Mouse (Mus musculus) small intestine, adult 2 months (tissue): ENCODE results near the gene Hoxc12. TPM values are rescaled to one million over a fixed set of nuclear protein-coding genes. Genes with fewer than 3 reads are reported as not detected.

Experiments
- H3K27ac ChIP-seq: fragments of 200-500 bp; 2 replicates; pipeline ENCODE4 v1.5.1; 2012; ENCODE audit warnings: low read depth, low read length, control low read depth, inconsistent platforms; ENCODE audit not compliant: insufficient read depth
- H3K27me3 ChIP-seq: fragments of 200-500 bp; 2 replicates; pipeline ENCODE4 v1.6.1; 2012; ENCODE audit warnings: mild to moderate bottlenecking, moderate library complexity, low read length, inconsistent platforms; ENCODE audit not compliant: control insufficient read depth, insufficient read depth
- H3K36me3 ChIP-seq: fragments of 200-500 bp; 2 replicates; pipeline ENCODE4 v1.6.1; 2012; ENCODE audit warnings: mild to moderate bottlenecking, low read length, control low read depth, inconsistent platforms; ENCODE audit not compliant: control insufficient read depth, insufficient read depth
- H3K4me1 ChIP-seq: fragments of 200-500 bp; 2 replicates; pipeline ENCODE4 v1.6.1; 2012; ENCODE audit warnings: low read length, inconsistent platforms, mixed read lengths; ENCODE audit not compliant: control insufficient read depth, insufficient read depth, insufficient read length
- H3K4me3 ChIP-seq: fragments of 200-500 bp; 2 replicates; pipeline ENCODE4 v1.5.1; 2012; ENCODE audit warnings: low read depth, mild to moderate bottlenecking, control low read depth, inconsistent platforms, low read length, moderate library complexity
- CTCF ChIP-seq: fragments of 200-500 bp; IDR thresholded peaks from 2 replicates; pipeline ENCODE4 v1.5.1; 2012; ENCODE audit warnings: low read depth, mild to moderate bottlenecking, control low read depth, inconsistent platforms, low read length, moderate library complexity, mixed read lengths; ENCODE audit not compliant: insufficient replicate concordance, insufficient read length; ENCODE audit errors: extremely low read depth
- POLR2A ChIP-seq: fragments of 200-500 bp; IDR thresholded peaks from 2 replicates; pipeline ENCODE4 v1.6.1; 2012; ENCODE audit warnings: low read depth, mild to moderate bottlenecking, control low read depth, inconsistent platforms, low read length, moderate library complexity
- WGBS: fragments of 180-500 bp; shearing (Covaris S2); methylation state at CpG from one replicate; pipeline ENCODE4 v1.1.7; 2018; 5-methylcytosine and 5-hydroxymethylcytosine counted together
- polyA plus RNA-seq: library from polyadenylated mRNA; depleted of rRNA; stranded (reverse); fragments of >200 nt; gene quantifications from 2 replicates; pipeline ENCODE4 v1.2.3, GENCODE M21; 2012; rRNA removed

The Hoxc12 gene
- polyA plus RNA-seq, 1 experiment = not detected

- Histone ChIP-seq H3K27me3 (peaks cover 84% of the 10 kb centered on the region), H3K4me1 (peaks cover 6% of the 10 kb centered on the region), H3K27ac (no peak overlapping the region), H3K4me3 (no peak overlapping the region), H3K36me3 (no peaks in the 10 kb centered on the region)
- WGBS = 12% methylated on average over 10 of the region's 10 CpGs
- no peak for TF ChIP-seq CTCF
- TF ChIP-seq POLR2A = no peak
These were observed 48.0 kb downstream of the Hoxc12 start for GRCm38 (mm10) chr15:102984521-102984920.

- Histone ChIP-seq H3K4me1 (peaks cover 6% of the 10 kb centered on the region), H3K4me3 (no peak overlapping the region), H3K36me3 (no peaks in the 10 kb centered on the region), H3K27ac (no peak overlapping the region), H3K27me3 (peaks cover 84% of the 10 kb centered on the region)
- TF ChIP-seq CTCF = no peak
- no peak for TF ChIP-seq POLR2A
- 30% methylated on average over 3 of the region's 3 CpGs for WGBS
These were observed 48.4 kb downstream of the Hoxc12 start for GRCm38 (mm10) chr15:102984925-102985324.

GRCm38 (mm10) chr15:102987124-102987833 is 50.7 kb downstream of the Hoxc12 start:
- Histone ChIP-seq H3K27ac (no peak overlapping the region), H3K27me3 (peaks cover 83% of the 10 kb centered on the region), H3K4me3 (no peak overlapping the region), H3K4me1 (no peaks in the 10 kb centered on the region), H3K36me3 (no peaks in the 10 kb centered on the region)
- TF ChIP-seq POLR2A = no peak
- peak; percentile 93 for TF ChIP-seq CTCF
- 5% methylated on average over 21 of the region's 21 CpGs for WGBS

DNA sequence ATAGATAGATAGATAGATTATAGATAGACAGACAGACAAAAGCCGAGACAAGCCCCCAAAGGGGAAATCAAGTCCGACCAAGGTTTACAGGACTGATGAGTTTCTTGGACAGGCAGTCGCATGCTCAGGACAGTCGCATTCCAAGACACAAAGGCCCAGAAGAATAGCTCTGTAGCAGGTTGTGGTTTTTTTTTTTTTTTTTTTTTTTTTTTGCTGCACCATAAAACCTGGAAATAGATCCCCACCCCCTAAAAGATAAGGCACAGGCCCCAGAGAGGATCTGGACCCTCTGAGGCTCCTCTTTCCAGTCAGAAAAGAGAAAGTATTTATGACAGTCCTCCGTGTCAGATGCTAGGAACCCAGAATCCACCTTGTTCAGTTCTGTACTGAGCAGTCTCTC is 51.5 kb downstream of the Hoxc12 start:
- H3K27me3 ChIP-seq = peaks cover 79% of the 10 kb centered on the region
- no peak for TF ChIP-seq CTCF
- no peak for TF ChIP-seq POLR2A
- no peak overlapping the region for H3K4me3 ChIP-seq
- 31% methylated on average over 5 of the region's 5 CpGs for WGBS
- H3K27ac ChIP-seq = no peak overlapping the region
- no peaks in the 10 kb centered on the region for H3K36me3 ChIP-seq
- no peaks in the 10 kb centered on the region for H3K4me1 ChIP-seq

Other genes starting within 250 kb of the Hoxc12 start
- gene Calcoco1, start 214.6 kb upstream of the Hoxc12 start, polyA plus RNA-seq = 7.1 and 15.6 TPM in 2 replicates
- not detected in 2 replicates for gene Hoxc13, start 15.7 kb upstream of the Hoxc12 start, polyA plus RNA-seq
- not detected in 2 replicates for gene Hoxc11, start 17.7 kb downstream of the Hoxc12 start, polyA plus RNA-seq
- gene Hoxc10, start 30.0 kb downstream of the Hoxc12 start, polyA plus RNA-seq = not detected in 2 replicates
- 0.28 and 1.7 TPM in 2 replicates for gene Hoxc5, start 30.7 kb downstream of the Hoxc12 start, polyA plus RNA-seq
- 0.22 TPM in 1 of 2 replicates, not detected in the other for gene Hoxc9, start 39.7 kb downstream of the Hoxc12 start, polyA plus RNA-seq
- 1.8 TPM in 1 of 2 replicates, not detected in the other for gene Hoxc8, start 53.9 kb downstream of the Hoxc12 start, polyA plus RNA-seq
- 0.05 and 5.0 TPM in 2 replicates for gene Hoxc6, start 61.5 kb downstream of the Hoxc12 start, polyA plus RNA-seq
- 0.38 and 2.1 TPM in 2 replicates for gene Hoxc4, start 82.2 kb downstream of the Hoxc12 start, polyA plus RNA-seq
- 9.1 and 9.8 TPM in 2 replicates for gene Smug1, start 230.3 kb downstream of the Hoxc12 start, polyA plus RNA-seq